Mouse (Mus musculus): ENCODE measurements around the gene Ftsj1.

The Ftsj1 gene

DNA sequence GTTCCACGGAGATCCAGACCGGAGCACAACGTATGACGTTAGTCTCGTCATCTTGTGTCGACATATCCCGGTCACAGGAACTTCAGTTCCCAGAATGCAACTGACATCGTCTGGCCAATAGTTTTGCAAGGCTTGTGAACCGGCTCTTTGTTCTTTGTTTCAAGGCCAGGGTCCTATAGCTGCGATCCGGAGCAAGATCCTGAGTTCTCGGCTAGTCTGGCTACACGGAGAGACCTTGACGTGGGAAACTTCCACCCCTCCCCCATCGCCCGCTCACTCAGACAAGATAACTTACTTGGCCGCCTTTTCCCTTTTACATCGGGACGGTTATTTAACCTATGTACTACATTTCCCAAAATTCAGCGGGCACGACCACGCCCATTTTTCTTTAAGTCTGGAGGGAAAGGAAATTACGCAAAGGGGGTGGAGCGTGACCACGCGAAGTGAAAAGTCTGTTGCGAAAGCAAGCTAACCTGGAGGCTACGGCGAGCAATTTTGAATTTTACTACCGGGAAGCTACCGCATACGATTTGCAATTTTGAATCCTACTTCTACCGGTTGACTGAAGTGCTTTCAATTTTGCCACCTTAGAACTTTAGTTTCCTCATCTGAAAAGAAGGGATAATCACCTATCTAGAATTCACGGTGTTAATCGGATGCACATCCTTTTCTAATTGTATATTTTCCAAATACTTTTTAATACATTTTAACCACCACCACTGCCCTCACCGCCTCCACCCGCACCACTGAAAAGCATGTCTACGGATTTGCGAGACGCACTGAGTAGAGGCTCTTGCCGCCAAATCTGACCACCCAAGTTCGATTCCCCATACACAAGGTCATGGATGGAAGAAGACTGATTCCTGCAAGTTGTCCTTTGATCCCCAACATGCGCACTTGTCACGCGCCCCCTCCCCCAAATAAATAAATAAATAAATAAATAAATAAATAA lies at the start of gene Ftsj1:
Gene Ftsj1 (minus strand): TSS at position 73 of the 952 bp plus-strand sequence.
- DNase-seq (ENCODE audit: low spot score) = peak; percentile 56

GRCm38 (mm10) chrX:8288621-8289020 lies 36.4 kb upstream of the Ftsj1 start:
- no peak for DNase-seq (ENCODE audit: low spot score)

DNA sequence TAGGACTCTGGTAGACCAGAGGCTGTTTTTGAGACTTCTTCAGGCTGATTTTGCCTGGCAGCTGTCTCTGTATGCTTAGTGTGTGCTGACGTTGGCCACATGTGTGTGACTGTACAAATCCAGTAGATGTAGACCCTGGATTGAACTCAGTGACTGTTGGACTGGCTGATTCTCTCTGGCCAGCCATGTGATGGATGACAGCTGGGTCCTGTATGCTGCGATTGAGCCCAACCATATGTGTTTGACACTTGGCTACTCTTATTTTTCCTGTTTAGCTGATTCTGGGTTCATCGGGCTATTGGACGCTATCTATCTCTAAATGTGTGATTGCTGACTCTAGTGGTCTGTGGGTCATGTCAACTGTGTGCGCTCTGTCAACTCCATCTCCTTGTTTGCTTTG lies 21.9 kb upstream of the Ftsj1 start:
- DNase-seq (ENCODE audit: low spot score) = no peak

DNA sequence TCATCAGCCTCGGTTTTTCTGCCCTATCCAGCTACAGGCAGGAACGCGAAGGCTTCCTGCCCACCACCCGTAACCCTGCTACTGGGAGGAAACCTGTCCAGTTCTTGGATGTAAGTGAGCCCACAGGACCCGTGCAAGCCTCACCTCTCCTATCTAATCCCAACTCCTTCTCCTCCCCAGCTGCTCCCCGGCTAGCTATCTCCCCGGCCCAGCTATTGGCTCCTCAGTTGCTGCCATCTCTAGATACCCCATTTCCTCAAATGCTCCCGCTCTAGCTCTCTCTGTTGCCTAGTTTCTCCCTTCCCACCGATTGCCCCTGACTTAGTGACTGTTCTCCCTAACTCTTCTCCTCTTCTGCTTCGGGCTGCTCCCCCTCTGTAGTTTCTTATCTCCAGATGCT lies 19.8 kb upstream of the Ftsj1 start:
- no peak for DNase-seq (ENCODE audit: low spot score)

GRCm38 (mm10) chrX:8271083-8271820 lies 19.0 kb upstream of the Ftsj1 start, which contains the start of gene Slc38a5:
Gene Slc38a5, plus strand, starts transcription at chrX:8271133.
- no peak for DNase-seq (ENCODE audit: low spot score)

- DNase-seq (ENCODE audit: low spot score) = no peak
These were observed 12.0 kb upstream of the Ftsj1 start for GRCm38 (mm10) chrX:8264222-8264621.

- no peak for DNase-seq (ENCODE audit: low spot score)
These were observed 11.1 kb upstream of the Ftsj1 start for GRCm38 (mm10) chrX:8263156-8263804.

DNA sequence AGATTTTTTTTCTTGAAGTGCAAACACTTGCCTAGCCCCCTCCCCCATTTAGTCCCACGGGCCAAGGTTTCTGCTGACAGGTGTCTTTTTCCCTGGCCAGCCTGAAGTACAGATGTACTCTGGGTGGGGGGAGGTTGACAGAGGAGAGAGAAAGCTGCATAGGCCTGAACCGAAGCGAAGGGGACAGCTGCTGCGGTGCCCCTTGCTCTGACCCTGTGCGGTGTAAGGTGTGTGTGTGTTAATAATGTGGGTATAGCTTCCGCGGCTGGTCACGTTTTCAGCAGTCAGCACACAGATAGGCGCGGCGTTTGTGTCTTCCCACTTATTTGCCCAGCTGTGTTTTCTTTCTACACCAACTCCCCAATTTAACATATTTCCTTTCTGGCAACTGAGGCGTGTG lies 7.3 kb upstream of the Ftsj1 start:
- no peak for DNase-seq (ENCODE audit: low spot score)

- DNase-seq (ENCODE audit: low spot score) = no peak
These were observed 3.6 kb upstream of the Ftsj1 start for GRCm38 (mm10) chrX:8255807-8256206.

DNA sequence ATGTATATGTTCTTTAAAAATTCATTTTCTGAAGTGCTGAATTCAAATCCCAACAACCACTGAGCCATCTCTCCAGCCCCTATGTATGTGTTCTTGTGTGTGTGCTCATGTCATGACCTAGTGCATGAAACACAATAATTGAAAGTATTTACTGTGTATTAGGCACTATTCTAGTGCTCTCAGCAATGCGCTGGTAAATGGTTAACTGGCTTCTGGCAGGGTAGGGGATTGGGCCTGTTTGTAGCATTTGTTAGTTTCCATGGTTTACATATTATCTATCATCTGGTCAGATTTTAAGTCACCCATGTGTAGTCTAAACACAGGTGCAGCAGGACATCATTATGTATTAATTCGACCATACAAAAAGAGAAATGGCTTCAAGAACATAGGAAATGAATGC lies 1.5 kb upstream of the Ftsj1 start:
- no peak for DNase-seq (ENCODE audit: low spot score)

DNA sequence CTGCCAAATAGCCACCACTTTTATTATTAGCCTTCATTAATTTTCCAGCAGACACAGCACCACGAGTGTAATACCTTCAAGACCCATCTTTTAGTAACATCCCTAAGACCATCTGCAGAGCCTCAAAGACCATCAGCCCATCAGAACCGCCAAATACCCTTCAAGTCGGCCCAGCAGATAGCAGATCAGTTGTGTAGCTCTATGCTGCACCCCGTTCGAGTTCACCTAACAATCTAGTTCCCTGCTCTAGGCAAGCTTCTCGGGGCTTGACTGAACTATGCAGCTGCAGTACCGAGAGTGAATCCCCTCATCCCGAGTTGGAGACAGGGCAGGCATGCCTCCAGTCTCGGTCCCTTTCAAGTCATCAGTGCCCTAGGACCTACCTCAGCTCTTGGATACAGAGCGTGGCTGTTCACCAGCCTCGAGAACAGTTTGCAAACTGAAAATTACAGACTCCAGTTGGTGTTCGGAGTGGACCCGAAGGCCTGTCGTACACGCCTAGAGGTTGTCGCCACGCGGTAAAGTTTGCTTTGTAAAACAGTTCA lies 345 bp downstream of the Ftsj1 start:
- DNase-seq (ENCODE audit: low spot score) = no peak

GRCm38 (mm10) chrX:8248542-8249120 lies 3.6 kb downstream of the Ftsj1 start:
- no peak for DNase-seq (ENCODE audit: low spot score)

DNA sequence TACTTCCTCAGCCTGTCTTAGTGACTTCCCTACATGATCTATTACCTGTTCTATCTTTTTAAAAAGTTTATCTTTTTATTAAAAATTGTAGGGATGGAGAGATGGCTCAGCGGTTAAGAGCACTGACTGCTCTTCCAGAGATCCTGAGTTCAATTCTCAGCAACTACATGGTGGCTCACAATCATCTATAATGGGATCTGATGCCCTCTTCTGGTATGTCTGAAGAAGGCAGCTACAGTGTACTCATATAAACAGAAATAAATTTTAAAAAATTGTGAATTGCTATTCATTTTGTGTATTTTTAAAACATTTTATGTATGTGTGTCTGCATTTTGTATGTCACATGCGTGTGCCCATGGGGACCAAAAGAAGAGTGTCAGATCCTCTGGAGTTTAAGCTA lies 4.5 kb downstream of the Ftsj1 start:
- no peak for DNase-seq (ENCODE audit: low spot score)

- no peak for DNase-seq (ENCODE audit: low spot score)
These were observed 13.3 kb downstream of the Ftsj1 start for GRCm38 (mm10) chrX:8238804-8239395.

- no peak for DNase-seq (ENCODE audit: low spot score)
These were observed 15.5 kb downstream of the Ftsj1 start for GRCm38 (mm10) chrX:8236704-8237103.

DNA sequence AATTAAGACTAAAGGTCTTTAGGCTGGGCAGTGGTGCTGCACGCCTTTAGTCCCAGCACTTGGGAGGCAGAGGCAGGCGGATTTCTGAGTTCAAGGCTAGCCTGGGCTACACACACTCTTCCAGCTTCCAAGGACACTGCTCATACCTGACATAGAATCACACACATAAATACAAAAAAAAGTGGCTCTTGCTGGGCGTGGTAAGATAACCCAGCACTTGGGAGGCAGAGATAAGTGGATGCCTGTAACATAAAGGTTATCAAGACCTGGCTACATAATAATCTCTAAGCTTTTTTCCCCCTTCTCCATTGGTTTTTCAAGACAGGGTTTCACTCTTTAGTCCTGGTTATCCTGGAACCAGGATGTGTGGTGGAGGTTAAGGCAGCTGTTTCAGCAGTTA lies 18.6 kb downstream of the Ftsj1 start:
- no peak for DNase-seq (ENCODE audit: low spot score)

DNA sequence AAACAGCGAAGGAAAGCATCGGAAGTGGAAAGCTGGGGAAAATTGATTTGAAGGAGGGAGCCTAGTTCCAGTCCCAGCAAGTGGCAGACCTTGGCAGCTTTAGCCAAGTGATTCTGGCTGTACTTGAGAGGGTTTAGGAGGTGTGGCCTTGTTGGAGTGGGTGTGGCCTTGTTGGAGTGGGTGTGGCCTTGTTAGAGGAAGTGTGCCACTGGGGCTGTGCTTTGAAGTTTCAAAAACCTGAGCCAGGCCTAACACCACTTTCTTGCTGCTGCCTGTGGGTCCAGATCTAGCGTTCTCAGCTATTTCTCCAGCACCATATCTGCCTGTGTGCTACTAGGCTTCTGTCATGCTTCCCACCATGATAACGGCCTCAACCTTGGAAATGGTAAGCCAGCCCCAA lies 21.9 kb downstream of the Ftsj1 start:
- DNase-seq (ENCODE audit: low spot score) = no peak

- DNase-seq (ENCODE audit: low spot score) = no peak
These were observed 28.7 kb downstream of the Ftsj1 start for GRCm38 (mm10) chrX:8223473-8223872.

DNA sequence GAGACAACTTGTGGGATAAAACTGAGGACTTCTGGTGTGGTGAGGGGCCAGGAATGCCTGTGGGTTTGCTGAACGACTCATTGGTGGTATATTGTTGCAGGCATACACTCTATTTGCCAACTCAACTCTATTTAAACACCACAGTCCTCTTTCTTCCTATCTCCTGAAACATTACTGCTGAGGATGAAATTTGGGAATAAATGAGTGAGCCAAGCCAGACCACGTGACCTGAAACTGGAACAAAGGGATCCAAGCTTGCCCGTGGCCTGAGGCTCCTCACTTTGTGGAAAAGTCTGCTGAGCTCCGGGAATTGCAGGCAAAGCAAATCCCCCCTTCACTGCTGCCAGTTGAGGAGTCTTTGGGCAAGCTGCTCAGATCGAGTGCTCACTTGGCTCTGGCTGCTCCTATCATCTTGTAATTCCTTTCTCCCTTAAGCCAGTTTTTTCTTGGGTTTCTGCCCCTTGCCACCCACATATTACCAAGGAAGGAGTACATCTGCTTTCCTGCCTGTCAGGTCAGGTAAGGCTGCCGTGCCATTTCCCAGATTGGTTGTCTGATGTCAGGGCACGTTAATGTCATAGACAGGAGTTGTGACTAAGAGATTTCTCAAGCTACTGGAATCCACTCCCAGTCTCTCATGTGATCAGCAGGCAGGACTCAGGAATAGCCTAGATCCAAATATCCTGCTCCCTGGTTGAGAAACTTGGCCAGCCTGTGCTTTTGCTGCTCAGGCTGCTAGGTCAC lies 29.4 kb downstream of the Ftsj1 start:
- no peak for DNase-seq (ENCODE audit: low spot score)

DNA sequence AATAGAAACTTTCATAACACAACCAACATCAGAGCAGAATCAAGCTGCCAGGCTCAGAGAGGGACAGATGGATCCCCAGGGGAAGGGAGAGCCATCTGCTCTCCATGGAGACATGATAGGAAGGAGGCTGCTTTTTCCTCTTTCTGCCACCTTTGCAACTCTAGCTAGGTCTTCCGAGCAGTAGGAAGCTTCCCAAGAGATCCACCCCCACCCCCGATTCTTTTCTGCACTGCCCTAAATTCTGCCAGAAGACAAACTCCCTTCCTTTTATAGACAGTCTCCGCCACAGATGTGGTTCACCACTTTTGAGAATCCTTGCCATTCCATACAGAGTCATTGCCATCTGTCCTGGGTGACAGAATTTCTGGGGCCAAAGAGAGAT lies 29.9 kb downstream of the Ftsj1 start:
- DNase-seq (ENCODE audit: low spot score) = no peak

- DNase-seq (ENCODE audit: low spot score) = no peak
These were observed 32.6 kb downstream of the Ftsj1 start for GRCm38 (mm10) chrX:8219651-8220050.
